In genomic region chr17:11933737-11934136, GRCm38 (mm10) we compare ENCODE assay signal across 27 mouse cellular contexts.
DNase-seq lines count a peak whose midpoint lies in the region; ATAC-seq lines count a peak whose summit lies in the region.
"Had no signal": no experiment of that assay in that cellular context is flagged by ENCODE, and none has a peak within 500 bp of the region (broad histone marks: within the 10 kb centered on the region; RNA-seq: fewer than 3 reads in every experiment).

No protein-coding gene starts in this region.

- H3K4me2 ChIP-seq in neural tube, embryonic 15.5 days: no peak overlapping the region
- H3K4me2 ChIP-seq: forebrain, embryonic 15.5 days; heart, embryonic 15.5 days; hindbrain, embryonic 12.5 days; liver, embryonic 12.5 days; midbrain, embryonic 13.5 days had no signal

- H3K9me3 ChIP-seq in neural tube, embryonic 15.5 days (replicated peaks): no peaks in the 10 kb centered on the region
- H3K9me3 ChIP-seq: forebrain, embryonic 15.5 days; G1E; heart, embryonic 15.5 days; hindbrain, embryonic 12.5 days; liver, embryonic 12.5 days had no signal

- no peak overlapping the region for H3K9ac ChIP-seq in neural tube, embryonic 15.5 days (replicated peaks)
- H3K9ac ChIP-seq: forebrain, embryonic 15.5 days; heart, embryonic 15.5 days; hindbrain, embryonic 12.5 days; liver, embryonic 12.5 days; liver, postnatal 0 days; midbrain, embryonic 13.5 days had no signal

- WGBS in neural tube, embryonic 15.5 days: 62% methylated on average over 5 of the region's 5 CpGs

- H3K4me3 ChIP-seq in neural tube, embryonic 15.5 days (replicated peaks): no peak overlapping the region
- H3K4me3 ChIP-seq: forebrain, embryonic 15.5 days; heart, embryonic 15.5 days; hindbrain, embryonic 12.5 days; liver, embryonic 12.5 days; midbrain, embryonic 13.5 days had no signal

- no peak for DNase-seq in frontal cortex, postnatal 14 days (ENCODE audit: low spot score in 2 of 2)
- peak; percentile 35 for DNase-seq in layer of hippocampus, adult 9-11 months
- no peak for DNase-seq in layer of hippocampus, adult 8-10 months (ENCODE audit: low spot score in 2 of 2)
- DNase-seq in neural tube, embryonic 10.5 days (ENCODE audit: extremely low spot score, low spot score): no peak
- no peak for DNase-seq in Muller cell, postnatal 12 days (ENCODE audit: inconsistent ontology term)
- DNase-seq: adrenal gland, postnatal 10 days; cerebellum, adult 11 months; cerebellum, adult 9-10 months; cerebellum, postnatal 36 days; kidney, adult 11 months; kidney, postnatal 25 days; liver, postnatal 0 days; lung, postnatal 36 days; right cerebral cortex, postnatal 14 days; spleen, adult 18-20 months; thymus, adult 18-20 months; thymus, postnatal 25 days had no signal

- peak overlapping the region; percentile 39; the same call in 1 of the 2 replicates for H3K27ac ChIP-seq in neural tube, embryonic 15.5 days (replicated peaks)
- H3K27ac ChIP-seq: forebrain, embryonic 15.5 days; heart, embryonic 15.5 days; hindbrain, embryonic 12.5 days; liver, embryonic 12.5 days; midbrain, embryonic 13.5 days had no signal

- 0 out of 2 replicates have a peak, but pooled peaks cover 6% of the 10 kb centered on the region for H3K4me1 ChIP-seq in neural tube, embryonic 15.5 days
- H3K4me1 ChIP-seq: forebrain, embryonic 15.5 days; heart, embryonic 15.5 days; hindbrain, embryonic 12.5 days; liver, embryonic 12.5 days; midbrain, embryonic 13.5 days had no signal

- no peaks in the 10 kb centered on the region for H3K27me3 ChIP-seq in neural tube, embryonic 15.5 days (replicated peaks)
- H3K27me3 ChIP-seq: forebrain, embryonic 15.5 days; heart, embryonic 15.5 days; hindbrain, embryonic 12.5 days; midbrain, embryonic 13.5 days had no signal

- H3K36me3 ChIP-seq in neural tube, embryonic 15.5 days: no peaks in the 10 kb centered on the region
- H3K36me3 ChIP-seq: forebrain, embryonic 15.5 days; G1E; heart, embryonic 15.5 days; hindbrain, embryonic 12.5 days; liver, embryonic 12.5 days; midbrain, embryonic 13.5 days had no signal

- peak; percentile 55; the same call in 1 of the 2 replicates for ATAC-seq in frontal cortex, adult (ENCODE audit: low TSS enrichment)
- no peak for ATAC-seq in neural tube, embryonic 15.5 days (ENCODE audit: low FRiP score)
- ATAC-seq: forebrain, embryonic 15.5 days; inflammation-experienced regulatory T-cells, adult 6 months; liver, embryonic 12.5 days; liver, postnatal 0 days; midbrain, embryonic 13.5 days; Patski had no signal
